Mouse (Mus musculus) embryonic facial prominence, embryonic 14.5 days (tissue): Measurements from ENCODE around the gene Cdc42. TPM values are rescaled to one million over a fixed set of nuclear protein-coding genes. Genes with fewer than 3 reads are reported as not detected.
A peak's percentile ranks its signal among the peaks of the same experiment; 100 is the strongest.

Source experiments
- ATAC-seq: fragments of 200-750 bp; cut with Nextera tagmentation; 2 replicates; pipeline ENCODE4 v1.8.0; 2017; ENCODE audit warnings: low read depth, moderate number of reproducible peaks, moderate TSS enrichment
- DNase-seq: peaks from one replicate; pipeline ENCODE4 v3.0.0-alpha.2; 2015; ENCODE audit warnings: low spot score
- H3K27ac ChIP-seq: fragments of 300-500 bp; sonication (generic); replicated peaks from 2 replicates; pipeline ENCODE4 v1.5.1; 2014; ENCODE audit warnings: low read depth, mild to moderate bottlenecking, low read length, moderate library complexity
- H3K27me3 ChIP-seq: fragments of 300-500 bp; sonication (generic); replicated peaks from 2 replicates; pipeline ENCODE4 v1.6.1; 2014; ENCODE audit warnings: low read length; ENCODE audit not compliant: control insufficient read depth, insufficient read depth
- H3K36me3 ChIP-seq: fragments of 300-500 bp; sonication (generic); 2 replicates; pipeline ENCODE4 v1.6.1; 2014; ENCODE audit warnings: low read length, mixed read lengths; ENCODE audit not compliant: control insufficient read depth, insufficient read depth
- H3K4me1 ChIP-seq: fragments of 300-500 bp; sonication (generic); 2 replicates; pipeline ENCODE4 v1.6.1; 2014; ENCODE audit warnings: antibody characterized with exemption, low read length; ENCODE audit not compliant: control insufficient read depth, insufficient read depth
- H3K4me2 ChIP-seq: fragments of 300-500 bp; sonication (generic); 2 replicates; pipeline ENCODE4 v1.6.1; 2014; ENCODE audit warnings: low read depth, mild to moderate bottlenecking, low read length, moderate library complexity, mixed read lengths
- H3K4me3 ChIP-seq: fragments of 300-500 bp; sonication (generic); 2 replicates; pipeline ENCODE4 v1.5.1; 2014; ENCODE audit warnings: low read depth, mild to moderate bottlenecking, low read length
- H3K9ac ChIP-seq: fragments of 300-500 bp; sonication (generic); 2 replicates; pipeline ENCODE4 v1.6.1; 2014; ENCODE audit warnings: low read depth, mild to moderate bottlenecking, low read length, moderate library complexity, mixed read lengths
- H3K9me3 ChIP-seq: fragments of 300-500 bp; sonication (generic); 2 replicates; pipeline ENCODE4 v1.6.1; 2016; ENCODE audit warnings: low read length; ENCODE audit not compliant: control insufficient read depth
- WGBS: fragments of 180-500 bp; shearing (Covaris S2); extraction: QIAGEN DNeasy Blood & Tissue Kit; methylation state at CpG from one replicate; pipeline ENCODE4 v1.1.7; 2014; 5-methylcytosine and 5-hydroxymethylcytosine counted together
- polyA plus RNA-seq: library from polyadenylated mRNA; unstranded; fragments of >200 nt; fragmentation: Nextera tagmentation; extraction: Ambion mirVana; gene quantifications from 2 replicates; pipeline ENCODE4 v1.2.1, GENCODE M21; 2014

Gene Cdc42
- polyA plus RNA-seq, result 714 and 769 TPM in 2 replicates

GRCm38 (mm10) chr4:137357517-137358254, at the start of gene Cdc42:
Cdc42 (minus strand) TSS chr4:137357720.
- Histone ChIP-seq H3K4me3 (peak within 1 kb of the TSS; percentile 97), H3K27me3 (no peaks in the 10 kb centered on the region), H3K4me2 (peak within 1 kb of the TSS; percentile 84), H3K27ac (peak within 1 kb of the TSS; percentile 97), H3K9ac (peak within 1 kb of the TSS; percentile 100), H3K36me3 (no peaks in the 10 kb centered on the region), H3K4me1 (peaks cover 25% of the 10 kb centered on the region), H3K9me3 (no peaks in the 10 kb centered on the region)
- ATAC-seq (peak; percentile 97), DNase-seq (peak; percentile 98)
- WGBS, result under 1% methylated on average over 17 of the region's 44 CpGs

GRCm38 (mm10) chr4:137405571-137405970, 48.1 kb upstream of the Cdc42 start:
- H3K4me1 ChIP-seq, result no peaks in the 10 kb centered on the region
- no peaks in the 10 kb centered on the region for H3K27me3 ChIP-seq
- no peak for ATAC-seq
- WGBS, result 89% methylated on average over 3 of the region's 3 CpGs
- no peak overlapping the region for H3K4me3 ChIP-seq
- no peaks in the 10 kb centered on the region for H3K36me3 ChIP-seq
- no peak overlapping the region for H3K4me2 ChIP-seq
- H3K9me3 ChIP-seq, result no peaks in the 10 kb centered on the region
- no peak for DNase-seq
- H3K9ac ChIP-seq, result no peak overlapping the region
- H3K27ac ChIP-seq, result no peak overlapping the region

GRCm38 (mm10) chr4:137396641-137397525, 39.4 kb upstream of the Cdc42 start:
- Histone ChIP-seq H3K4me3 (no peak overlapping the region), H3K27me3 (no peaks in the 10 kb centered on the region), H3K9me3 (no peaks in the 10 kb centered on the region), H3K27ac (no peak overlapping the region), H3K36me3 (no peaks in the 10 kb centered on the region), H3K4me2 (no peak overlapping the region), H3K9ac (no peak overlapping the region), H3K4me1 (no peaks in the 10 kb centered on the region)
- DNase-seq (no peak), ATAC-seq (no peak)
- WGBS, result 76% methylated on average over 15 of the region's 15 CpGs

- no peak for ATAC-seq
- Histone ChIP-seq H3K9ac (no peak overlapping the region), H3K4me3 (no peak overlapping the region), H3K9me3 (peaks cover 4% of the 10 kb centered on the region; the same call in 1 of the 2 replicates), H3K4me2 (no peak overlapping the region), H3K27ac (no peak overlapping the region), H3K4me1 (no peaks in the 10 kb centered on the region), H3K27me3 (no peaks in the 10 kb centered on the region), H3K36me3 (no peaks in the 10 kb centered on the region)
- 62% methylated on average over 9 of the region's 9 CpGs for WGBS
- DNase-seq, result no peak
These were observed 36.0 kb upstream of the Cdc42 start for GRCm38 (mm10) chr4:137393378-137394135.

GRCm38 (mm10) chr4:137392874-137393273, 35.4 kb upstream of the Cdc42 start:
- peaks cover 4% of the 10 kb centered on the region; the same call in 1 of the 2 replicates for H3K9me3 ChIP-seq
- no peaks in the 10 kb centered on the region for H3K27me3 ChIP-seq
- H3K4me2 ChIP-seq, result no peak overlapping the region
- H3K36me3 ChIP-seq, result no peaks in the 10 kb centered on the region
- no peak for ATAC-seq
- H3K9ac ChIP-seq, result no peak overlapping the region
- no peaks in the 10 kb centered on the region for H3K4me1 ChIP-seq
- WGBS, result 87% methylated on average over 9 of the region's 9 CpGs
- no peak overlapping the region for H3K27ac ChIP-seq
- H3K4me3 ChIP-seq, result no peak overlapping the region
- DNase-seq, result no peak

GRCm38 (mm10) chr4:137391287-137391686, 33.8 kb upstream of the Cdc42 start:
- Histone ChIP-seq H3K9me3 (peaks cover 4% of the 10 kb centered on the region; the same call in 1 of the 2 replicates), H3K4me2 (no peak overlapping the region), H3K4me3 (no peak overlapping the region), H3K36me3 (no peaks in the 10 kb centered on the region), H3K27ac (no peak overlapping the region), H3K9ac (no peak overlapping the region), H3K27me3 (no peaks in the 10 kb centered on the region), H3K4me1 (no peaks in the 10 kb centered on the region; the same call in 1 of the 2 replicates)
- DNase-seq, result no peak
- ATAC-seq, result no peak
- WGBS, result 87% methylated on average over 3 of the region's 3 CpGs

GRCm38 (mm10) chr4:137390196-137390595, 32.7 kb upstream of the Cdc42 start:
- Histone ChIP-seq H3K4me1 (no peaks in the 10 kb centered on the region; the same call in 1 of the 2 replicates), H3K4me3 (no peak overlapping the region), H3K9me3 (peaks cover 4% of the 10 kb centered on the region; the same call in 1 of the 2 replicates), H3K4me2 (no peak overlapping the region), H3K9ac (no peak overlapping the region), H3K27me3 (no peaks in the 10 kb centered on the region), H3K27ac (no peak overlapping the region), H3K36me3 (no peaks in the 10 kb centered on the region)
- DNase-seq (no peak), ATAC-seq (no peak)
- 88% methylated on average over 4 of the region's 4 CpGs for WGBS

GRCm38 (mm10) chr4:137388983-137389382, 31.5 kb upstream of the Cdc42 start:
- H3K36me3 ChIP-seq, result no peaks in the 10 kb centered on the region
- H3K27ac ChIP-seq, result peak overlapping the region; percentile 91
- peak overlapping the region; percentile 66 for H3K4me2 ChIP-seq
- DNase-seq, result peak; percentile 5
- ATAC-seq, result no peak
- WGBS, result 52% methylated on average over 6 of the region's 6 CpGs
- peaks cover 4% of the 10 kb centered on the region; the same call in 1 of the 2 replicates for H3K9me3 ChIP-seq
- peak overlapping the region; percentile 82 for H3K9ac ChIP-seq
- H3K4me3 ChIP-seq, result peak overlapping the region; percentile 74
- no peaks in the 10 kb centered on the region for H3K27me3 ChIP-seq
- no peaks in the 10 kb centered on the region; the same call in 1 of the 2 replicates for H3K4me1 ChIP-seq
